Mouse (Mus musculus): Measurements from ENCODE around the gene St7.

DNA sequence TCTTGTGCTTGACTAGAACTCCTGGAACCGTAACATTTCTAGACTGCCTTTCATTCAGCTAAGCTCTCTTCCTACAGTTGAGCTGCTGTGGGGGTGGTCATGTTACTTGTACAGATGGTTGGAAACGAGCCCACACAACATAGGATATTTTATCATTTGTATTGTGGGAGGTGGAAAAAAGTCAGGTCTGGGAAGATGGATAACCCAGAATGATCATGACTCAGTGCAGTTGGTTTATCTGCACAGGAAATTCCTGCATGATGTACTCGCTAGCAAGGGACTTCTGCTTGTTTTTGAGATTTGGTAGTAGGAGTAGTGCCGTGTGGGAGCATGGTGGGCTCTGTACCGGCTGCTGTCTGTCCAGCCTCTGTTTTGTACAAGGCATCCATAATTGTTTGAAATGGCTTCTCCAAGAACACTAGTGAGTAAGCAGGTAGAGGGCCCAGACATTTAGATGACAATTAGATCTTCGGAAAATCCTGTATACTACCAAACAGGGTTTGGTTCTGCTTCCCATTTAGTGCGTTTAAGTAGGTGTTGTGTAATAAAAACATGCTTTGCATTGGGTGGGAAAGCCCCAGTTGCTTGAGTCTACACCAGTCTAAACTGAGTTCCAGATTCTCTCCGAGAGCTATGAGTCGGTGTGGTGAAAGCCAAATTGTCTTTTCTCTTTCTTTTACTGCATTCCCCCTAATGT, 71.4 kb downstream of the St7 start:
- TF ChIP-seq POLR2A (IDR thresholded peaks at IDR 0.05; ENCODE audit: control insufficient read depth, extremely low read depth, insufficient read depth, low read length, poor library complexity) (no peak), CTCF (IDR thresholded peaks at IDR 0.05; ENCODE audit: borderline replicate concordance, control insufficient read depth, extremely low read depth, insufficient read depth, low read length, poor library complexity) (no peak)
